Mouse (Mus musculus) effector memory CD4-positive, alpha-beta T cell, adult 5 months (primary cell): ENCODE measurements around the gene Triml1. TPM values are rescaled to one million over a fixed set of nuclear protein-coding genes. Genes with fewer than 3 reads are reported as not detected.

Experiments used
- polyA plus RNA-seq: library from polyadenylated mRNA; unstranded; fragments of 100-300 nt; shearing (Covaris generic); gene quantifications from one replicate; pipeline ENCODE4 v1.2.1, GENCODE M21; 2017

The Triml1 gene
- not detected for polyA plus RNA-seq

GRCm38 (mm10) chr8:43141386-43141785, at the start of gene Triml1:
Gene Triml1 (minus strand): TSS chr8:43141486.

GRCm38 (mm10) chr8:43180054-43180690, 38.9 kb upstream of the Triml1 start, which contains the start of gene Triml2:
Gene Triml2 (plus strand): TSS chr8:43180541.

Other genes starting within 250 kb of the Triml1 start
- gene Triml2, start 39.1 kb upstream of the Triml1 start, polyA plus RNA-seq: not detected
- not detected for gene Zfp42, start 165.5 kb upstream of the Triml1 start, polyA plus RNA-seq